Mouse (Mus musculus) liver, embryonic 15.5 days (tissue): ENCODE measurements around the gene Samhd1. TPM values are rescaled to one million over a fixed set of nuclear protein-coding genes. Genes with fewer than 3 reads are reported as not detected.

Source experiments
- ATAC-seq: fragments of 200-750 bp; cut with Nextera tagmentation; 2 replicates; pipeline ENCODE4 v1.8.0; 2017; ENCODE audit warnings: moderate number of reproducible peaks, mild to moderate bottlenecking, moderate library complexity; ENCODE audit not compliant: insufficient read depth
- H3K27ac ChIP-seq: fragments of 300-500 bp; sonication (generic); replicated peaks from 2 replicates; pipeline ENCODE4 v1.5.1; 2015; ENCODE audit warnings: mild to moderate bottlenecking, inconsistent platforms
- H3K27me3 ChIP-seq: fragments of 300-500 bp; sonication (generic); 2 replicates; pipeline ENCODE4 v1.6.1; 2015; ENCODE audit warnings: mild to moderate bottlenecking, inconsistent platforms
- H3K36me3 ChIP-seq: fragments of 300-500 bp; sonication (generic); replicated peaks from 2 replicates; pipeline ENCODE4 v1.6.1; 2015; ENCODE audit warnings: moderate library complexity, mild to moderate bottlenecking, inconsistent platforms
- H3K4me1 ChIP-seq: fragments of 300-500 bp; sonication (generic); replicated peaks from 2 replicates; pipeline ENCODE4 v1.6.1; 2015; ENCODE audit warnings: inconsistent platforms
- H3K4me2 ChIP-seq: fragments of 300-500 bp; sonication (generic); 2 replicates; pipeline ENCODE4 v1.6.1; 2015; ENCODE audit warnings: moderate library complexity, mild to moderate bottlenecking, inconsistent platforms
- H3K4me3 ChIP-seq: fragments of 300-500 bp; sonication (generic); replicated peaks from 2 replicates; pipeline ENCODE4 v1.5.1; 2015; ENCODE audit warnings: mild to moderate bottlenecking, inconsistent platforms
- H3K9ac ChIP-seq: fragments of 300-500 bp; sonication (generic); 2 replicates; pipeline ENCODE4 v1.6.1; 2015; ENCODE audit warnings: moderate library complexity, mild to moderate bottlenecking, inconsistent platforms
- H3K9me3 ChIP-seq: fragments of 300-500 bp; sonication (generic); replicated peaks from 2 replicates; pipeline ENCODE4 v1.6.1; 2016; ENCODE audit warnings: inconsistent platforms
- WGBS: fragments of 180-500 bp; shearing (Covaris S2); methylation state at CpG from one replicate; pipeline ENCODE4 v1.1.7; 2015; ENCODE audit warnings: mixed read lengths; ENCODE audit not compliant: insufficient replicate concordance; 5-methylcytosine and 5-hydroxymethylcytosine counted together
- polyA plus RNA-seq: library from polyadenylated mRNA; unstranded; fragments of >200 nt; fragmentation: Nextera tagmentation; extraction: Ambion mirVana; gene quantifications from 2 replicates; pipeline ENCODE4 v1.2.1, GENCODE M21; 2015

The Samhd1 gene
- polyA plus RNA-seq, 1 experiment from 2014 or later, result 18.1 TPM

DNA sequence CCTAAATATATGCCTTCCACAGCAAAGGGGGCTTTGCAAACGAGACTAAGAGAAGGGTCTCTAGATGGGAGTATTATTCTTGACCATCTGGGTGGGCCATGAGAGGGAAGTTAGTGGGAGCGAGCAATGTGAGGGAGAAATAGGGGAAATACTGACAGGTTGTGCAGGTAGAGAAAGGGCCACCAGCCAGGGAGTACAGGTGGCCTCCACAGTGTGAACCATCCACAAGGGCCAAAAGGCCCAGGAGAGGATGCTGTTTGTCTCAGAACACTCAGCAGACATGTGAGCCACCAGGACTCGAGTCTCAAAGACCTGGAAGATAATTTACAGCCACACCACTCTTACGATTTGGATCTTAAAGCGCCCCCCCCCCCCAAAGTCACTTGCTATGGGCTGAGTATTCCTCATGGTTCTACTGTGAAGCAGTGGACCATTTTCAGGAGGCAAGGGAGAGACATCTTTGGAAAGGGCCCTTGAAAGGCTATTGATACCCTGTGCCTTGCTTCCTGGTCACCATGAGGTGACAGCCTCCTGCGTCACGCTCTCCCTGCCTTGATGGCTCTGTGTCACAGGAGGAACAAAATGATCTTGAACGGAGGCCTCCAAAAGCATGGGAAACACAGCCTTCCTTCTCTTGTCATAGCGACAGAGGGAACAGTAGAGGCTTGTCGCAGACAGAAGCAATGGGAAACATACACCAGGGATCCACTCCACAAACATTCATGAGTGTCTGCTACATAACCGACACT, 74.3 kb downstream of the Samhd1 start:
- Histone ChIP-seq H3K4me1 (peaks cover 16% of the 10 kb centered on the region), H3K36me3 (no peaks in the 10 kb centered on the region), H3K27me3 (no peaks in the 10 kb centered on the region), H3K4me2 (no peak overlapping the region), H3K27ac (no peak overlapping the region), H3K9ac (no peak overlapping the region), H3K4me3 (no peak overlapping the region), H3K9me3 (no peaks in the 10 kb centered on the region)
- WGBS, result 61% methylated on average over 11 of the region's 11 CpGs
- ATAC-seq, result no peak

DNA sequence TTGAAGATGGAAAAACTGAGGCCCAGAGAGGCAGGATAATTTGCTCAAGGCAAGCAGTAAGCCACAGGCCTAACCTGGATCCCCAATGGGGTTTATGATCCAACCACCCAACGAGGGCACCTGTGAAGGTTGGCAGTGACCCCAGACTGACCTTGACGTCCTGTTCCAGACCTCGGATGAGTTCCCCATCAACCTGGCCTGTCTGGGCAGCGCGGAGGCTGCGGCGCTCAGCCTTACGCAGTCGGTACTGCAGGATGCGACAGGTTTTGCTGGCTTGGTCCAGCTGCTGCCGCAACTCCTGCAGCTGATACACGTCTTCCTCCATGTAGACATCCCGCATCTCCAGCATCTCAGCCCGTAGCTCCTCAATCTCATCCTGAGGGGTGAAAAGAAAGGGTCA, 75.0 kb downstream of the Samhd1 start:
- Histone ChIP-seq H3K27ac (no peak overlapping the region), H3K4me1 (peaks cover 16% of the 10 kb centered on the region), H3K4me2 (no peak overlapping the region), H3K4me3 (no peak overlapping the region), H3K27me3 (no peaks in the 10 kb centered on the region), H3K9ac (no peak overlapping the region), H3K9me3 (no peaks in the 10 kb centered on the region), H3K36me3 (no peaks in the 10 kb centered on the region)
- WGBS, result 84% methylated on average over 14 of the region's 14 CpGs
- ATAC-seq, result no peak

DNA sequence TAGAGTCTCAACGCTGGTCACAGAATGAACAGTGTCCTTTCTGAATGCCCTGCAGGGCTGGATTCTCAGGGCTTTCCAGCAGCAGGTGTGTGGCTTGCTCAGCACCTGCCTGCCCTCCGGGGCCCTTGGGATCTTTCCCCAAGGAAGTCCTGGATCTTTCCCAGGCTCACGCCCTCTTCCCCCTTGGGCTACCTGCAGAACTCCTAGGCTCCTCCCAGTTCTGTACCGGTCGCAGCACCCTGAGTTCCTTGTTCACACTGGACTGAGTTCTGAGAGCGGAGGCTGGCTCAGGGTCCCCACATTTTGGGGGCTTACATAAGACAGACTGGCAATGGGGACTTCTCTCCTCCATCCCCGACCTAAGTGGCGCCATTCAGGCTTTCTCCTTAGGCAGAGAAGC, 75.9 kb downstream of the Samhd1 start:
- H3K36me3 ChIP-seq, result no peaks in the 10 kb centered on the region
- H3K4me2 ChIP-seq, result 0 out of 2 replicates have a peak overlapping the region, but pooled peaks have one; percentile 5
- H3K9ac ChIP-seq, result no peak overlapping the region
- 65% methylated on average over 8 of the region's 8 CpGs for WGBS
- H3K4me3 ChIP-seq, result no peak overlapping the region
- no peaks in the 10 kb centered on the region for H3K27me3 ChIP-seq
- no peak for ATAC-seq
- no peaks in the 10 kb centered on the region for H3K9me3 ChIP-seq
- no peak overlapping the region for H3K27ac ChIP-seq
- H3K4me1 ChIP-seq, result peaks cover 13% of the 10 kb centered on the region

DNA sequence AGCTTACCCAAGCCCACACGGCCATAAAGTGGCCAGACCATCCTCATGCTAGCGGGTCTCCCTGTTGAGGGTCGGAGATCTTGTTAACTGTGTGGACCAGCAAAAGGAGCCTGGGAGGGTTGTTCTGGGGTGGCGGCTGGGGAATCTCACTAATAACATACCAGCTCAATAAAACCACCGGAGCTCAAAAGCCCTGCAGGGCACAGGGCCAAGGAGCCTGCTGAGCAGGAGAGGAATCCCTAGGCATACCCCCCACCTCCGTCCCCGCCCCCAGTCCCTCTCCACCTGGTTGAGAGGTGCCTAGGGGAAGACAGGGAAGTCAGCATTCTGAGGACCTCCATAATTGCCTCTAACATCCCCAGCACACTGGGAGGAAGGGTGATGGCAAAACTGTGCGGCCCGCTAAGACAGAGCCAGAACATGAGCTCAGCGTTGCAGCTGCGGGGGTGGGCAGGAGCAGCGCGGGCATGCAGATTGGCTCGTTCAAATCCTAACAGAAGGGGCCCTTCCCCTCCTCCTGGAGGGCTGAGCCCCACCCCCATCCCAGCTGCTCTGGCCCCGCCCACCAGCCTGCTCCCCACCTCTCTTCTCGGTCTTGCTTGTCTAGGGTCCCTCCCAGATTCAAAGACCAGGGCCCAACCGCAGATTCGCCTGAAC, 76.6 kb downstream of the Samhd1 start:
- H3K36me3 ChIP-seq, result no peaks in the 10 kb centered on the region
- ATAC-seq, result 0 out of 2 replicates have a peak, but pooled peaks have one; percentile 21
- 0 out of 2 replicates have a peak overlapping the region, but pooled peaks have one; percentile 5 for H3K4me2 ChIP-seq
- H3K27ac ChIP-seq, result no peak overlapping the region
- H3K9me3 ChIP-seq, result no peaks in the 10 kb centered on the region
- WGBS, result 42% methylated on average over 18 of the region's 18 CpGs
- H3K27me3 ChIP-seq, result no peaks in the 10 kb centered on the region
- peaks cover 10% of the 10 kb centered on the region; the same call in 1 of the 2 replicates for H3K4me1 ChIP-seq
- H3K4me3 ChIP-seq, result no peak overlapping the region
- H3K9ac ChIP-seq, result no peak overlapping the region

DNA sequence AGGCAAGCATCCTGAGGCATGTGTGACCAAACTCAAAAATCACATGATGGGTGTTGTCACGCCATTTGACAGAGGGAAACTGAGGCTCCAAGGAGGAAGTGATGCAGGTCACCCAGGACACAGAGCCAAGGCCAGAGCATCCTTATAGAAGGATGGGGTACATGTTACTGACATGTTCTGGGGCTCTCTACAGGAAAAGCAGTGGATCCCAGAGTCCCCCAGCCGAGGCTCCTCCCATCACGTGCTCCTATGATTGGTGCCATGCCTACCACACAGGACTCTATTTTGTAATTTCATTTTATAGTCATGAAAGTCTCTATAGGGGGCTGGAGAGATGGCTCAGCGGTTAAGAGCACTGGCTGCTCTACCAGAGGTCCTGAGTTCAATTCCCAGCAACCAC, 77.3 kb downstream of the Samhd1 start:
- WGBS, result 74% methylated on average over 4 of the region's 4 CpGs
- Histone ChIP-seq H3K27ac (no peak overlapping the region), H3K4me3 (no peak overlapping the region), H3K27me3 (no peaks in the 10 kb centered on the region), H3K4me1 (0 out of 2 replicates have a peak, but pooled peaks cover 7% of the 10 kb centered on the region), H3K9ac (no peak overlapping the region), H3K9me3 (no peaks in the 10 kb centered on the region), H3K4me2 (no peak overlapping the region), H3K36me3 (no peaks in the 10 kb centered on the region; the same call in 1 of the 2 replicates)
- ATAC-seq, result no peak

DNA sequence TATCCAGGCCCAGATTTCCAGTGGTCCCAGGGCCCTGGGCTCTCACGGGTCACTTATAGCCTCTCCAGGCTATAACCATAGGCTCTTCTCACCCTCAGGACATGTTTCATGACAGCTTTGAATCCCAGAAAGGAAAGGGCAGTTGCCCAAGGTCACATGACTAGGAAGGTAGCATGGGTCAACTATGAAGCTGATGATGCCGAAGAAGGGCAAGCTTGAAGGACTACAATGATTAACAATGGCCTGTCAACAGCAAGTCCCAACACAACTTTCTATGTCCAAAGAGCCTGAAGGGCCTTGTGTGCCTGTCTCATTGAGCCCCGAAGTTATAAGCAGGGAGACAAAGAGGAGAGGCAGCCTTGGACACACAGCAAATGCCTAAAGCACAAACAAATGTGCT, 77.9 kb downstream of the Samhd1 start:
- no peak overlapping the region for H3K9ac ChIP-seq
- no peaks in the 10 kb centered on the region for H3K9me3 ChIP-seq
- H3K27me3 ChIP-seq, result no peaks in the 10 kb centered on the region
- H3K4me3 ChIP-seq, result no peak overlapping the region
- H3K4me2 ChIP-seq, result no peak overlapping the region
- no peak overlapping the region for H3K27ac ChIP-seq
- WGBS, result 73% methylated on average over 3 of the region's 3 CpGs
- H3K4me1 ChIP-seq, result 0 out of 2 replicates have a peak, but pooled peaks cover 7% of the 10 kb centered on the region
- peaks cover 2% of the 10 kb centered on the region; the same call in 1 of the 2 replicates for H3K36me3 ChIP-seq
- no peak for ATAC-seq

DNA sequence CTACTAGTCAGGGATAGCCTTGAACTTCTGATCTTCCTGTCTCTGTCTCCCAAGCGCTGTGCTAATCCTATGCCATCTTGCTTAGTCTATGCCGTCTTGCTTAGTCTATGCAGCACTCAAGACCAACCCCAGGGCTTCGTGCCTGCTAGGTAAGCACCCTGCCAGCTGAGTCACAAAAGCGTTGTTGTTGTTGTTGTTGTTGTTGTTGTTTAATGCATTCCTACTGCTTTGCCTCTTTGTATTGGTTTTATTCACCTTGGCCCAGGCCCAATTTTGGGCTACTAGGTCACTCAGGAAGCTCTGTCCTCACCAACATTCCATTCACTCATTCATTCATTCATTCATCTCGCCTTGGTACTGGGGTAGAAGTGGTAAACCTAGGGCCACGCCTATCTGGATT, 79.3 kb downstream of the Samhd1 start:
- Histone ChIP-seq H3K4me3 (no peak overlapping the region), H3K4me1 (0 out of 2 replicates have a peak, but pooled peaks cover 7% of the 10 kb centered on the region), H3K4me2 (no peak overlapping the region), H3K9me3 (no peaks in the 10 kb centered on the region), H3K27ac (no peak overlapping the region), H3K27me3 (no peaks in the 10 kb centered on the region), H3K9ac (no peak overlapping the region), H3K36me3 (peaks cover 3% of the 10 kb centered on the region; the same call in 1 of the 2 replicates)
- WGBS, result 68% methylated on average over 6 of the region's 6 CpGs
- no peak for ATAC-seq

DNA sequence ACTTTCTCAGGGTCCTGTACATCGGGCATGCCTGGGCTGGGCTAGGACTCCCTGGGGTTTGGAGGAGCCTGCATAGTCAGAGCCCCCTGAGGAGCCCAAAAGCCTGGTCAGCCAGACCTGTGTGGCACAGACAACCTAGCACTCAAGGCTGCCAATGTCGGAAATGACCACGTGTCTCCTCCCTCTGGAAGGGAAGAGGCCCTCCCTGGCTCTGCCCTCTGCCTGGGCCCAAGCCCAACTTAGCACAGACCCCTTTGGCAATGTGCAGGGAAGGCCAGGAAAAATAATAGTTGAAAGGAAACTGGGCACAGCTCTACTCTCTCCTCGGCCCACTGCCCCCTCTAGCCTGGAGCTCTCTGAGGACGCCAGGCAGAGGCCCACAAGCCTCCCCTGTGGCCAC, 80.2 kb downstream of the Samhd1 start:
- WGBS, result 63% methylated on average over 5 of the region's 5 CpGs
- no peak for ATAC-seq
- Histone ChIP-seq H3K9ac (no peak overlapping the region), H3K4me3 (no peak overlapping the region), H3K4me2 (no peak overlapping the region), H3K27me3 (no peaks in the 10 kb centered on the region), H3K9me3 (no peaks in the 10 kb centered on the region), H3K36me3 (peaks cover 3% of the 10 kb centered on the region; the same call in 1 of the 2 replicates), H3K4me1 (0 out of 2 replicates have a peak, but pooled peaks cover 7% of the 10 kb centered on the region), H3K27ac (no peak overlapping the region)

DNA sequence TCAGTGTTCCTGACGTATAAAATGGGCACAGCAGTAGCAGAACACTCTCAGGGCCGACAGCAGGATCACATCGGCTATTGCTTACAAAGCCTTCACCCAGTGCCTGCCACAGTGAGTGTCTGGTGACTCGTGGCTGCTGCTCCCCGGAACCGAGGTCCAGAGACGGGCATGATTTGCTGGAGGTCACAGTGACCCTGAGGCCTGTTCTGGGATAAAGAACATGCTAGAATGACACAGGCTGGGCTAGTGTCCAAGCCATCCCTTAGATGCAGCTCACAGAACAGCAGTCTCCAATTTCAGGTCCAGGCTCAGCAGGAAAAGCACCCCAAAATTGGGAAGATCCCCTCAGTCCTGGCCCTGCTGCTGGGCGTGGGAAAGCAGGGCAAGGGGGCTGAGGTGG, 80.8 kb downstream of the Samhd1 start:
- no peak for ATAC-seq
- Histone ChIP-seq H3K27ac (no peak overlapping the region), H3K4me1 (0 out of 2 replicates have a peak, but pooled peaks cover 7% of the 10 kb centered on the region), H3K36me3 (peaks cover 3% of the 10 kb centered on the region; the same call in 1 of the 2 replicates), H3K4me2 (no peak overlapping the region), H3K9me3 (no peaks in the 10 kb centered on the region), H3K9ac (no peak overlapping the region), H3K27me3 (no peaks in the 10 kb centered on the region), H3K4me3 (no peak overlapping the region)
- WGBS, result 67% methylated on average over 8 of the region's 8 CpGs

DNA sequence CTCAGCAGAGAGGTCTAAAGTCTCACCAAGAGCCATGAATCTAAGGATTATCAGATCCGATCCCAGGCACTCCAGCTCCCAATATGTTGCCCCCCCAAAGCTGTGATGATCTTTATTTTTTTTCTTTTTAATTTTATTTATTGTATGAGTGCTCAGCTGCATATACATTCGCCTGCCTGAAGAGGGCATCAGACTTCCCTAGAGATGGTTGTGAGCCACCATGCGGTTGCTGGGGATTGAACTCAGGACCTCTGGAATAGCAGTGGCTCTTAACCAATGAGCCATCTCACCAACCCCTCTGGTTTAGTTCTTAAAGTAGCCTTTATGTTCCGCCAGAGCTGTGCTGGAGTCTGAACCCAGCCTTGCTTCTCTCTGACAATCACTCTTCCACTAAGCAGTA, 81.3 kb downstream of the Samhd1 start:
- WGBS, result 51% methylated on average over 4 of the region's 4 CpGs
- H3K36me3 ChIP-seq, result peaks cover 3% of the 10 kb centered on the region; the same call in 1 of the 2 replicates
- H3K4me1 ChIP-seq, result 0 out of 2 replicates have a peak, but pooled peaks cover 6% of the 10 kb centered on the region
- H3K4me3 ChIP-seq, result no peak overlapping the region
- no peak overlapping the region for H3K4me2 ChIP-seq
- no peak overlapping the region for H3K9ac ChIP-seq
- no peak overlapping the region for H3K27ac ChIP-seq
- H3K27me3 ChIP-seq, result no peaks in the 10 kb centered on the region
- H3K9me3 ChIP-seq, result no peaks in the 10 kb centered on the region
- ATAC-seq, result no peak

DNA sequence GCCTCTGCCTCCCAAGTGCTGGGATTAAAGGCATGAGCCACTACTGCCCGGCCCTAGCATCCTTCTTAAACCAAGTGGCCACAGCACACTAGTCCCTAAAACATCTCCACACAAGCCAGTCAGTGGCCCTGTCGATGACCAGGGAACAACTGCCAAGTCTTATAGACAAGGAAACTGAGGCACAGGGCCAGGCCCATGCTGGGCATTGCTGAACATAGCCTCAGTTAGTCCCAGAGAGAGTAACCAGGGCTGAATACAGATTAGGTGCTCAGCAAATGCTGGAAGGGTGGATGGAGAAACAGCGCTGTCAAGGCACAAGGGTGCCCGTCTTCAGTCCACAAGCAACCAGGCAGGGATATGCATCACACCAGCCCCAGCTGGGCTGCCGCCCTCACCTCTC, 81.9 kb downstream of the Samhd1 start:
- ATAC-seq, result no peak
- H3K27ac ChIP-seq, result no peak overlapping the region
- no peaks in the 10 kb centered on the region for H3K27me3 ChIP-seq
- 72% methylated on average over 5 of the region's 5 CpGs for WGBS
- H3K9me3 ChIP-seq, result no peaks in the 10 kb centered on the region
- H3K4me3 ChIP-seq, result no peak overlapping the region
- H3K36me3 ChIP-seq, result peaks cover 3% of the 10 kb centered on the region; the same call in 1 of the 2 replicates
- no peaks in the 10 kb centered on the region for H3K4me1 ChIP-seq
- H3K9ac ChIP-seq, result no peak overlapping the region
- H3K4me2 ChIP-seq, result no peak overlapping the region
